Mouse (Mus musculus): ENCODE data around the gene 2310011J03Rik. TPM values are rescaled to one million over a fixed set of nuclear protein-coding genes. Genes with fewer than 3 reads are reported as not detected.

Gene 2310011J03Rik
- polyA plus RNA-seq, 1 experiment from 2014 or later, result 27.9 TPM

DNA sequence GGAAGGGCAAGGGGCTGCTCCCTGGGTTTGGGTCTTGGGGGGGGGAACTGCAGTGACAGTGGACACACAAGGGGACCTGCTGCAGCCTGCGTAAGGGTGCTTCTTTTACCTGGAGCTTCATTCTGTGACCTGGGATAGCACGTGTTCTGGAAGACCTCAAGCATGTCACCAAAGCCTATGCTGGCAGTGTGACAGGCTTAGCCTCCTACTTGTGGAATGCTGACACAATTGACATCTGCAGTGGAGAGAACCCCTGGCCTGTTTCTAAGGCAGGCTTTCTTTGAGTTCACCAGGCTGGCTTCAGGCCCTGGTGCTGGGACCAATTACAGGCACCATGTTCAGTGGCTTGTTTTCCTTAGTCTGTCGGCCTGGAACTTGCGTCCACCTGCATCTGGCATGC, 26.0 kb downstream of the 2310011J03Rik start:
- H3K36me3 ChIP-seq (ENCODE audit: control insufficient read depth, insufficient read depth), result peaks cover 11% of the 10 kb centered on the region
- H3K4me2 ChIP-seq (ENCODE audit: low read depth, low read length), result no peak overlapping the region
- H3K27me3 ChIP-seq (ENCODE audit: control insufficient read depth, insufficient read depth, low read depth, low read length), result peaks cover 31% of the 10 kb centered on the region
- H3K27ac ChIP-seq (ENCODE audit: low read length), result no peak overlapping the region
- no peaks in the 10 kb centered on the region for H3K9me3 ChIP-seq (replicated peaks; ENCODE audit: control insufficient read depth, low read length)
- H3K4me1 ChIP-seq (ENCODE audit: control insufficient read depth, low read depth, low read length), result peaks cover 33% of the 10 kb centered on the region
- WGBS (ENCODE audit: insufficient replicate concordance), result 78% methylated on average over 4 of the region's 4 CpGs
- no peak overlapping the region for H3K9ac ChIP-seq (ENCODE audit: low read depth, low read length)
- no peak overlapping the region for H3K4me3 ChIP-seq (ENCODE audit: low read depth, low read length)
- ATAC-seq (ENCODE audit: low read depth), result no peak

DNA sequence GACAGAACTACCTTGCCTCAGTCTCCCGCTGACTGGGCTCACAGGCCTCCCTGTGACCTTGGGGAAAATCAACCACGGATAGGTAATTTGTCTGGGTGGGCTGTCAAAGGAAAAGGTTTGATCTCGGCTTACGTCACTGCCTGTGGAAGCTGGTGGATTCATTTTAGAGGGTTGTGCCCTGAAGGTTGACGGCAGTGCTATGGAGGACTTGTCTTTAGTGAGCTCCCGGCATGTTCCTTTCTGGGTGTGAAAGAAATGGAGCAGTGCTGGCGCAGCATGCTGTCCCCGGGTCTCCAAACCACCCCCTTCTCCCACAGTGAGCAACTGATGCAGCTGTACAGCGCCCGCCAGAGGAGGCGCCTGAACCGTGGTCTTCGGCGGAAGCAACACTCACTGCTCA, 27.0 kb downstream of the 2310011J03Rik start:
- H3K27ac ChIP-seq (ENCODE audit: low read length), result peak overlapping the region; percentile 76; the same call in 1 of the 2 replicates
- H3K9me3 ChIP-seq (replicated peaks; ENCODE audit: control insufficient read depth, low read length), result no peaks in the 10 kb centered on the region
- no peak for ATAC-seq (ENCODE audit: low read depth)
- peaks cover 21% of the 10 kb centered on the region for H3K27me3 ChIP-seq (ENCODE audit: control insufficient read depth, insufficient read depth, low read depth, low read length)
- 8% methylated on average over 14 of the region's 14 CpGs for WGBS (ENCODE audit: insufficient replicate concordance)
- H3K36me3 ChIP-seq (ENCODE audit: control insufficient read depth, insufficient read depth), result peaks cover 12% of the 10 kb centered on the region
- peak overlapping the region; percentile 81 for H3K4me2 ChIP-seq (ENCODE audit: low read depth, low read length)
- peak overlapping the region; percentile 82 for H3K4me3 ChIP-seq (ENCODE audit: low read depth, low read length)
- H3K9ac ChIP-seq (ENCODE audit: low read depth, low read length), result peak overlapping the region; percentile 87
- peaks cover 33% of the 10 kb centered on the region for H3K4me1 ChIP-seq (ENCODE audit: control insufficient read depth, low read depth, low read length)

DNA sequence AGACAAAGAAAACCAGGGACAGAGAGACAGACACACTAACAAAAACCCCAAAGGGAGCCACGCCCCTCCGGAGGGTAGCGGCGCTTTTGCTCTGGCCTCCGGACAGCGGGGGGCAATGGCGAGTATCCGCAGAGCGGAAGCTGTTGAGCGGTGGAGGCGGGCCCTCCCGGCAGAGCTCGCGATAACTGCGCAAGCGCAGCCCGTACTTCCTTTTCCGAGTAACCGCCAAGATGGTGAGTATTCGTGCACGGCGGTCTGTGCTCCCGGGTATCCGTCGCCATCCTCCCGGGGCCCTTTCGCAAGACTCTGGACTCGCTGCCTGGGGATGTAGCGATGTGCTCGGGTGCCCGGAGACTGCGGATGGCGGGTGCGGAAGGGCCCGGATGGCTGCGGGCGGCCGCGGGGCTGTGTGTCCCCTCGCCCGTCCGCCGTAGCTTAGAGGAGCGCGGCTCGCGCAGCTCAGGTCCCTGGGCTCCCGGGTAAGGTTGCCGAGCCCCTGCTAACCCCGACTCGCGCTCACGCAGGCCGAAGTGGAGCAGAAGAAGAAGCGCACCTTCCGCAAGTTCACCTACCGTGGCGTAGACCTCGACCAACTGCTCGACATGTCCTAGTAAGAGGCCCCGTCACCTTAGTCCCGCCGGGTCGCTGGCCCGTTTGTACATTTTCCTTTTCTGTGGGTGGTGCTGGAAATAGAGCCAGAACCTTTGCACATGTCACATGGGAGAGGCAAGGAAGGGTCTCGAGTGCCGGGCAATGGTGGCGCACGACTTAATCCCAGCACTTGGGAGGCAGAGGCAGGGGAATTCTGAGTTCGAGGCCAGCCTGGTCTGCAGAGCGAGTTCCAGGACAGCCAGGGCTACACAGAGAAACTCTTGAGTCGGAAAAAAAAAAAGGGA, 27.8 kb downstream of the 2310011J03Rik start, which contains the start of gene Rps15:
Rps15 (plus strand) TSS at position 203 of the 896 bp plus-strand sequence.
- peaks cover 13% of the 10 kb centered on the region for H3K27me3 ChIP-seq (ENCODE audit: control insufficient read depth, insufficient read depth, low read depth, low read length)
- ATAC-seq (ENCODE audit: low read depth), result peak; percentile 90
- peak within 1 kb of the TSS; percentile 76 for H3K27ac ChIP-seq (ENCODE audit: low read length)
- peak within 1 kb of the TSS; percentile 81 for H3K4me2 ChIP-seq (ENCODE audit: low read depth, low read length)
- H3K4me3 ChIP-seq (ENCODE audit: low read depth, low read length), result peak within 1 kb of the TSS; percentile 82
- peaks cover 33% of the 10 kb centered on the region for H3K4me1 ChIP-seq (ENCODE audit: control insufficient read depth, low read depth, low read length)
- no peaks in the 10 kb centered on the region for H3K9me3 ChIP-seq (replicated peaks; ENCODE audit: control insufficient read depth, low read length)
- WGBS (ENCODE audit: insufficient replicate concordance), result under 1% methylated on average over 72 of the region's 72 CpGs
- H3K9ac ChIP-seq (ENCODE audit: low read depth, low read length), result peak within 1 kb of the TSS; percentile 87
- peaks cover 19% of the 10 kb centered on the region for H3K36me3 ChIP-seq (ENCODE audit: control insufficient read depth, insufficient read depth)

DNA sequence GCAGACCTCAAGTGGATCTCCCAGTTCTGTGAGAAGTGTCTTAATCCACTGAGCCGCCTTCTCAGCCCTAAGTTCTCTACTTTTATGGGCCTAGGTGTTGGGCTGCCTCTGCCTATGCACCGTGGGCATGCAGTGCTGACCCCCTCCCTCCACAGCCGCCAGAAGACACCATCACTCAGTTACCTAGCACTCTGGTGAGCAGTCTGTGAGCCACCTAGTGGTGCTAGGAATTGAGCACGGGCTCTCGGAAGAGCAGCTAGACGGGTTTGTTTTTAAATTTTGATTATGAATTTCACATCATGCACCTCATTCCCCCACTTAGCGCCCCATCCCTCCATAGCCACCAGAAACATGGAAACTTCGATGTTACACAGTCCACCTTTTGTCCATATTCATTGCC, 31.7 kb downstream of the 2310011J03Rik start:
- Histone ChIP-seq H3K4me2 (ENCODE audit: low read depth, low read length) (no peak overlapping the region), H3K9ac (ENCODE audit: low read depth, low read length) (no peak overlapping the region), H3K27me3 (ENCODE audit: control insufficient read depth, insufficient read depth, low read depth, low read length) (no peaks in the 10 kb centered on the region), H3K4me1 (ENCODE audit: control insufficient read depth, low read depth, low read length) (peaks cover 9% of the 10 kb centered on the region), H3K4me3 (ENCODE audit: low read depth, low read length) (no peak overlapping the region), H3K27ac (ENCODE audit: low read length) (no peak overlapping the region), H3K36me3 (ENCODE audit: control insufficient read depth, insufficient read depth) (peaks cover 39% of the 10 kb centered on the region), H3K9me3 (replicated peaks; ENCODE audit: control insufficient read depth, low read length) (no peaks in the 10 kb centered on the region)
- no peak for ATAC-seq (ENCODE audit: low read depth)
- 69% methylated on average over 8 of the region's 8 CpGs for WGBS (ENCODE audit: insufficient replicate concordance)

DNA sequence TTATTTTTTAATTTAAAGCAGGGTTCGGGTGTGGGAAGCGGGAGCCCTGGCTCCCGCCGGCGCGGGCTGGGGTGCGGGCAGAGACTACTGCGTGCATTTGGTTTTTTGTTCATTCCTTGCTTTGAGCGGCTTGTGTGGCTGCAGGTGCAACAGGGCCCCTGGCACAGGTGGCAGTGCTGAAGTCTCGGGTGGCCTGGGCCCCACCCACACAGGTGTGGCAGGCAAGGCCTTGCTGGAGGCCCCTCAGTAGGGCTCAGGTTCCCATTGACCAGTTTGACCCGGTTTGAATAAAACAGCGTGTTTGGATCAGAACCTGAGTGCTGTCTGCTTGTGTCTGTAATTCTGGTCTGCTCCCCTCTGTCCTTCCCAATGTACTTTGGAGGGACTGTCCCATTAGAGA, 32.2 kb downstream of the 2310011J03Rik start:
- WGBS (ENCODE audit: insufficient replicate concordance), result 89% methylated on average over 12 of the region's 12 CpGs
- Histone ChIP-seq H3K4me3 (ENCODE audit: low read depth, low read length) (no peak overlapping the region), H3K36me3 (ENCODE audit: control insufficient read depth, insufficient read depth) (peaks cover 45% of the 10 kb centered on the region), H3K9me3 (replicated peaks; ENCODE audit: control insufficient read depth, low read length) (no peaks in the 10 kb centered on the region), H3K27ac (ENCODE audit: low read length) (no peak overlapping the region), H3K4me1 (ENCODE audit: control insufficient read depth, low read depth, low read length) (peaks cover 4% of the 10 kb centered on the region), H3K27me3 (ENCODE audit: control insufficient read depth, insufficient read depth, low read depth, low read length) (no peaks in the 10 kb centered on the region), H3K9ac (ENCODE audit: low read depth, low read length) (no peak overlapping the region), H3K4me2 (ENCODE audit: low read depth, low read length) (no peak overlapping the region)
- ATAC-seq (ENCODE audit: low read depth), result no peak

DNA sequence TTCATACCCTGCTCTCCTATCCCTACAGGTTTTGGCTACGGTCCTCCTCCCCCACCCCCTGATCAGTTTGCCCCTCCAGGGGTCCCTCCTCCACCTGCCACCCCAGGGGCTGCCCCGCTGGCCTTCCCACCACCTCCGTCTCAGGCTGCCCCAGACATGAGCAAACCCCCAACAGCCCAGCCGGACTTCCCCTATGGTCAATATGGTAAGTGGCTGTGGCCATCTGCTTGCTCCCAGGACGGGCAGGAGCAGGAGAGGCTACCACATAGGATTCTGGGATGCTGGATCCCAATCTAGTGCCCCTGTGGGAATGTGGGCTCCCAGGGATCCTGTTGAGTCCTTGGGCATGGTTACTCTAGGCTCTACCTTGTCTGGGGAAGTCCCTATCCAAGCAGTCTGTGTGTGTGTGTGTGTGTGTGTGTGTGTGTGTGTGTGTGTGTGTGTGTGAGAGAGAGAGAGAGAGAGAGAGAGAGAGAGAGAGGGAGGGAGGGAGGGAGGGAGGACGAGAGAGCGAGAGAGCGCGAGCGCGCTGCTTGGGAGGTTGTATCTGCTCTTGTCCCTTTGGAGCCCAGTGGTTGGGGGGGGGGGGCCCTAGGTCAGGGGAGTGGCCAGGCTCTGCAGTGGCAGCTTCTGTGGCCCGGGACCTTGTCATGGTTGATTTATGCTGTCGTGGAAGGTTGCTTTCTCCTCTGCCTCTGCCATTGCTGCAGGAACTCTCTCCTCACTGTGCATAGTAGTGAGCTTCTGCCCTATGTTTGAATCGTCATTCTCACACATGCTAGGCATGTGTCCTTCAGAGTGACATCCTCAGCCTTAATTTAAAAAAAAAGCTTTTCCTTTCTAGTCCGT, 34.9 kb downstream of the 2310011J03Rik start:
- no peak overlapping the region for H3K27ac ChIP-seq (ENCODE audit: low read length)
- peaks cover 7% of the 10 kb centered on the region for H3K4me1 ChIP-seq (ENCODE audit: control insufficient read depth, low read depth, low read length)
- H3K4me2 ChIP-seq (ENCODE audit: low read depth, low read length), result no peak overlapping the region
- WGBS (ENCODE audit: insufficient replicate concordance), result 71% methylated on average over 15 of the region's 15 CpGs
- H3K36me3 ChIP-seq (ENCODE audit: control insufficient read depth, insufficient read depth), result peaks cover 56% of the 10 kb centered on the region
- H3K9ac ChIP-seq (ENCODE audit: low read depth, low read length), result no peak overlapping the region
- no peak overlapping the region for H3K4me3 ChIP-seq (ENCODE audit: low read depth, low read length)
- no peaks in the 10 kb centered on the region for H3K9me3 ChIP-seq (replicated peaks; ENCODE audit: control insufficient read depth, low read length)
- ATAC-seq (ENCODE audit: low read depth), result no peak
- H3K27me3 ChIP-seq (ENCODE audit: control insufficient read depth, insufficient read depth, low read depth, low read length), result no peaks in the 10 kb centered on the region

DNA sequence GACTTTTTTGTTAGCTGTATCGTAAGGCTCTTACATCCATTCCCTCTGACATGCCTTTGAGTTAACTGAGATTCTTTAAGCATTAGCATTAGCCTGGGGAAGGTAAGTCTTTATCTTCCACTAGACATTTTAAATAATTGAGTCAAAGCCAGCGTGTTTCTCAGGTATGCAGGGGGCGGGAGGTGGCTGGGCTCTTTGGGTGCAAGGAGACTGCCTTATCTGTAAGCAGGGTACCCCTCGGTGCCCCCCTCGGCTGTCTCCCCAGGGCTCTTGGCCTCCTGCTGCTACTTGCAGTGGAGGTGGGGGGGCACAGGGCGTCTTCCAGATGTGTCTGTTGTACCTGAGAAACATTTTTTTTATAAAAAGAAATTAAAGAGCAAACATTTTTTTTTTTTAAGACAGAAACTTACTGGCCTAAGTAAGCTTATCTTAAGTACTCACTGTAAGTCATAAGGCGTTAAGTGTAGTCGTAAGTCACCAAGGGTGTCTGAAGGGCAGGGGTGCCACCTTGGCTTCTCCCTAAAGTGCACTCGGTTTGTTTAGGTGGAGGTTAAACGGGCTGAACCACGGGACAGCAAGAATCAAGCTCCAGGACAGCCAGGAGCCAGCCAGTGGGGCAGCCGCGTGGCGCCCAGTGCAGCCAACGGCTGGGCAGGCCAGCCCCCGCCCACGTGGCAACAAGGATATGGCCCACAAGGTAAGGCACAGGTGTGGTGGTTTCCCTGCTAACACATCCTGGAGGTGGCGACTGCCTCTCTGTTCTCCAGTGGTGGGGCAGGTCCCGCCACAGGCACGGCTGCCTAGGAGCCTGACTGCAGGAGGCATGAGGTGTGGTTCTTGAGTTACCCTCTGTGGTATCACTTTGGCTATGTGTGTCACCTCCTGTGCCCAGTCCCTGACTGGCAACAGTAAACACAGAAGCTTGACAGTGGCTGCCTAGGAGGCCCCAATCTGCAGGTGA, 37.6 kb downstream of the 2310011J03Rik start:
- H3K4me2 ChIP-seq (ENCODE audit: low read depth, low read length), result no peak overlapping the region
- no peaks in the 10 kb centered on the region for H3K27me3 ChIP-seq (ENCODE audit: control insufficient read depth, insufficient read depth, low read depth, low read length)
- peaks cover 72% of the 10 kb centered on the region for H3K36me3 ChIP-seq (ENCODE audit: control insufficient read depth, insufficient read depth)
- WGBS (ENCODE audit: insufficient replicate concordance), result 77% methylated on average over 20 of the region's 20 CpGs
- no peaks in the 10 kb centered on the region for H3K9me3 ChIP-seq (replicated peaks; ENCODE audit: control insufficient read depth, low read length)
- H3K27ac ChIP-seq (ENCODE audit: low read length), result no peak overlapping the region
- no peak overlapping the region for H3K9ac ChIP-seq (ENCODE audit: low read depth, low read length)
- no peak overlapping the region for H3K4me3 ChIP-seq (ENCODE audit: low read depth, low read length)
- H3K4me1 ChIP-seq (ENCODE audit: control insufficient read depth, low read depth, low read length), result peaks cover 7% of the 10 kb centered on the region
- ATAC-seq (ENCODE audit: low read depth), result no peak

DNA sequence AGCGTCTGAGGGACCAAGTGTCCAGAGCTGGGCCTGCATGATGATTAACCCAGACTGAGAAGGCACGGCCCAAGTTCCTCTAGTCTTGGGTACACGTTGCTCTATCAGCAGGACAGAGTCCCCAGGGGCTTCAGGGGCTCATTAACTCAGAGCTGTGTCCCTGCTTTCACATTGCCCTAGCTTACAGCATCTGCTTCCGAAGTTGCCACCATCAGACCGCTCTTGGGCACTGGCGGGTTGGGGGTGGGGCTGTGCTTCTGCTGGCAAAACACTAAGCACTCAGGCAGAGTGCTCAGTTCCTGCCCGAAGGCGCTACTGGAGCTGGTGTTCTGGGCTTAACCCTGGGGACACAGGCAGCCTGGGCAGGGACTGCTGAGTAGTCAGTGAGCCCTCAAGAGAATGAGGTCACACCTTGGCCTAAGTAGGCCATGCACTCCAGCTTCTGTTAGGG, 38.4 kb downstream of the 2310011J03Rik start:
- H3K9ac ChIP-seq (ENCODE audit: low read depth, low read length), result no peak overlapping the region
- peak overlapping the region; percentile 2 for H3K27ac ChIP-seq (ENCODE audit: low read length)
- no peak overlapping the region for H3K4me3 ChIP-seq (ENCODE audit: low read depth, low read length)
- peak; percentile 14; the same call in 1 of the 2 replicates for ATAC-seq (ENCODE audit: low read depth)
- 80% methylated on average over 8 of the region's 8 CpGs for WGBS (ENCODE audit: insufficient replicate concordance)
- H3K9me3 ChIP-seq (replicated peaks; ENCODE audit: control insufficient read depth, low read length), result no peaks in the 10 kb centered on the region
- H3K27me3 ChIP-seq (ENCODE audit: control insufficient read depth, insufficient read depth, low read depth, low read length), result no peaks in the 10 kb centered on the region
- no peak overlapping the region for H3K4me2 ChIP-seq (ENCODE audit: low read depth, low read length)
- peaks cover 73% of the 10 kb centered on the region for H3K36me3 ChIP-seq (ENCODE audit: control insufficient read depth, insufficient read depth)
- H3K4me1 ChIP-seq (ENCODE audit: control insufficient read depth, low read depth, low read length), result peaks cover 7% of the 10 kb centered on the region

All from liver, embryonic 16.5 days (tissue).